Comparison of ENCODE assay signal across 18 mouse cellular contexts in genomic region chr14:122405236-122405635, GRCm38 (mm10). TPM values are rescaled to one million over a fixed set of nuclear protein-coding genes. Genes with fewer than 3 reads are reported as not detected.
DNase-seq lines count a peak whose midpoint lies in the region; ATAC-seq lines count a peak whose summit lies in the region.
"Had no signal": no experiment of that assay in that cellular context is flagged by ENCODE, and none has a peak within 500 bp of the region (broad histone marks: within the 10 kb centered on the region; RNA-seq: fewer than 3 reads in every experiment).

No protein-coding gene starts in this region.

- H3K4me3 ChIP-seq in midbrain, embryonic 11.5 days (ENCODE audit: low read depth, low read length), result peak overlapping the region; percentile 34
- no peak overlapping the region for H3K4me3 ChIP-seq in midbrain, embryonic 16.5 days (ENCODE audit: low read depth, low read length)
- no peak overlapping the region for H3K4me3 ChIP-seq in limb, embryonic 12.5 days (replicated peaks)
- H3K4me3 ChIP-seq in neural tube, embryonic 14.5 days (ENCODE audit: low read depth, low read length), result no peak overlapping the region
- H3K4me3 ChIP-seq: intestine, embryonic 15.5 days had no signal

- H3K27me3 ChIP-seq in midbrain, embryonic 11.5 days (ENCODE audit: control insufficient read depth, insufficient read depth, low read length), result peaks cover 74% of the 10 kb centered on the region
- H3K27me3 ChIP-seq in midbrain, embryonic 16.5 days (ENCODE audit: control insufficient read depth, insufficient read depth, low read depth, low read length), result peaks cover 68% of the 10 kb centered on the region
- peaks cover 57% of the 10 kb centered on the region for H3K27me3 ChIP-seq in limb, embryonic 12.5 days
- H3K27me3 ChIP-seq in neural tube, embryonic 14.5 days (ENCODE audit: control insufficient read depth, insufficient read depth, low read length), result peaks cover 22% of the 10 kb centered on the region

- no peaks in the 10 kb centered on the region for H3K36me3 ChIP-seq in midbrain, embryonic 11.5 days (ENCODE audit: control insufficient read depth, insufficient read depth, low read length)
- no peaks in the 10 kb centered on the region for H3K36me3 ChIP-seq in midbrain, embryonic 16.5 days (ENCODE audit: control insufficient read depth, insufficient read depth, low read length)
- H3K36me3 ChIP-seq in limb, embryonic 12.5 days, result no peaks in the 10 kb centered on the region
- no peaks in the 10 kb centered on the region for H3K36me3 ChIP-seq in neural tube, embryonic 14.5 days (ENCODE audit: control insufficient read depth, insufficient read depth, low read length)
- H3K36me3 ChIP-seq: embryonic facial prominence, embryonic 10.5 days; heart, embryonic 10.5 days; intestine, embryonic 15.5 days had no signal

- no peaks in the 10 kb centered on the region for H3K9me3 ChIP-seq in midbrain, embryonic 11.5 days (ENCODE audit: control insufficient read depth, low read length)
- H3K9me3 ChIP-seq in midbrain, embryonic 16.5 days (replicated peaks; ENCODE audit: control insufficient read depth, low read length, poor library complexity, severe bottlenecking), result no peaks in the 10 kb centered on the region
- H3K9me3 ChIP-seq in limb, embryonic 12.5 days, result no peaks in the 10 kb centered on the region
- no peaks in the 10 kb centered on the region for H3K9me3 ChIP-seq in neural tube, embryonic 14.5 days (ENCODE audit: control insufficient read depth, low read length)
- H3K9me3 ChIP-seq: embryonic facial prominence, embryonic 10.5 days; heart, embryonic 10.5 days; intestine, embryonic 15.5 days had no signal

- whole genome bisulfite sequencing in midbrain, embryonic 11.5 days, result 31% methylated on average over 12 of the region's 12 CpGs
- WGBS in midbrain, embryonic 16.5 days, result 26% methylated on average over 12 of the region's 12 CpGs
- WGBS in limb, embryonic 12.5 days, result 43% methylated on average over 12 of the region's 12 CpGs
- 16% methylated on average over 12 of the region's 12 CpGs for WGBS in neural tube, embryonic 14.5 days

- H3K4me2 ChIP-seq in midbrain, embryonic 11.5 days, result peak overlapping the region; percentile 59
- H3K4me2 ChIP-seq in midbrain, embryonic 16.5 days (ENCODE audit: low read length), result no peak overlapping the region
- H3K4me2 ChIP-seq in limb, embryonic 12.5 days, result peak overlapping the region; percentile 91; the same call in 1 of the 2 replicates
- H3K4me2 ChIP-seq in neural tube, embryonic 14.5 days (ENCODE audit: low read depth, low read length), result no peak overlapping the region

- peak; percentile 33 to 52 for DNase-seq in cerebellum, postnatal 10 days
- DNase-seq in cerebellum, adult 9-10 months, result no peak
- no peak for DNase-seq in midbrain, embryonic 11.5 days (ENCODE audit: low spot score, missing footprints)
- DNase-seq in kidney, postnatal 4 days, result no peak
- DNase-seq: adrenal gland, adult 2 months; gastrocnemius, postnatal 36 days; heart, postnatal 14 days; liver; lung, adult 18-20 months had no signal

- ATAC-seq in midbrain, embryonic 11.5 days (ENCODE audit: low FRiP score), result no peak
- no peak for ATAC-seq in midbrain, embryonic 16.5 days
- no peak for ATAC-seq in limb, embryonic 12.5 days (ENCODE audit: insufficient number of reproducible peaks, insufficient read depth, low FRiP score, low TSS enrichment, low read depth)
- peak; percentile 44 for ATAC-seq in neural tube, embryonic 14.5 days (ENCODE audit: low read depth)
- no peak for ATAC-seq in frontal cortex, adult (ENCODE audit: low TSS enrichment)
- ATAC-seq: CD4-positive, CD25-positive, alpha-beta regulatory T cell, adult 4 months; intestine, embryonic 15.5 days had no signal

- peaks cover 38% of the 10 kb centered on the region for H3K4me1 ChIP-seq in midbrain, embryonic 11.5 days (ENCODE audit: control insufficient read depth, insufficient read depth, low read length)
- H3K4me1 ChIP-seq in midbrain, embryonic 16.5 days (ENCODE audit: control insufficient read depth, insufficient read depth, low read length), result peaks cover 9% of the 10 kb centered on the region
- peaks cover 41% of the 10 kb centered on the region for H3K4me1 ChIP-seq in limb, embryonic 12.5 days (replicated peaks)
- H3K4me1 ChIP-seq in neural tube, embryonic 14.5 days (ENCODE audit: control insufficient read depth, insufficient read depth, low read length), result peaks cover 12% of the 10 kb centered on the region; the same call in 1 of the 2 replicates

- H3K9ac ChIP-seq in midbrain, embryonic 11.5 days (ENCODE audit: low read length), result peak overlapping the region; percentile 32
- no peak overlapping the region for H3K9ac ChIP-seq in midbrain, embryonic 16.5 days (ENCODE audit: low read depth, low read length)
- no peak overlapping the region for H3K9ac ChIP-seq in limb, embryonic 12.5 days (replicated peaks)
- H3K9ac ChIP-seq in neural tube, embryonic 14.5 days (replicated peaks; ENCODE audit: low read depth, low read length), result no peak overlapping the region
- H3K9ac ChIP-seq: intestine, embryonic 15.5 days had no signal

- H3K27ac ChIP-seq in midbrain, embryonic 11.5 days (ENCODE audit: low read depth, low read length), result no peak overlapping the region
- no peak overlapping the region for H3K27ac ChIP-seq in midbrain, embryonic 16.5 days (ENCODE audit: low read length)
- H3K27ac ChIP-seq in limb, embryonic 12.5 days, result no peak overlapping the region
- no peak overlapping the region for H3K27ac ChIP-seq in neural tube, embryonic 14.5 days (ENCODE audit: low read depth, low read length)
- H3K27ac ChIP-seq: embryonic facial prominence, embryonic 10.5 days; heart, embryonic 10.5 days; intestine, embryonic 15.5 days had no signal

RNA-seq across cellular contexts. Expression of gene Gm5089, which starts 45.7 kb away (rescaled TPM):
- polyA plus RNA-seq in midbrain, embryonic 11.5 days (2014; fragmentation: Nextera tagmentation; extraction: Ambion mirVana), result 0.62 and 0.64 TPM in 2 replicates
- polyA plus RNA-seq in midbrain, embryonic 16.5 days (2015; fragmentation: Nextera tagmentation; extraction: Ambion mirVana), result 0.82 and 1.4 TPM in 2 replicates
- polyA plus RNA-seq in limb, embryonic 12.5 days (2016; fragmentation: Nextera tagmentation; extraction: Ambion mirVana), result 0.14 and 0.23 TPM in 2 replicates
- polyA plus RNA-seq in neural tube, embryonic 14.5 days (2014; fragmentation: Nextera tagmentation; extraction: Ambion mirVana), result 0.27 and 0.81 TPM in 2 replicates
- polyA plus RNA-seq: adrenal gland, adult 2 months; CD4-positive, CD25-positive, alpha-beta regulatory T cell, adult 4 months; heart, embryonic 10.5 days; intestine, embryonic 15.5 days; kidney, embryonic 16.5 days had no signal

Comparison
In these comparisons a context has a peak if more than half of its experiments do, and no peak if none do; other contexts are left out.
1. DNase-seq: peak in cerebellum, postnatal 10 days (2 of 2); none in cerebellum, adult 9-10 months (single experiment), midbrain, embryonic 11.5 days (single experiment) and kidney, postnatal 4 days (0 of 2).
2. H3K4me2 ChIP-seq: peak in midbrain, embryonic 11.5 days (single experiment) and limb, embryonic 12.5 days (single experiment); none in midbrain, embryonic 16.5 days (single experiment) and neural tube, embryonic 14.5 days (single experiment).